Mouse (Mus musculus) midbrain, embryonic 14.5 days (tissue): ENCODE measurements around the gene Bmper. TPM values are rescaled to one million over a fixed set of nuclear protein-coding genes. Genes with fewer than 3 reads are reported as not detected.

Experiments
- ATAC-seq: fragments of 200-750 bp; cut with Nextera tagmentation; 2 replicates; pipeline ENCODE4 v1.8.0; 2017; ENCODE audit warnings: moderate number of reproducible peaks, moderate library complexity; ENCODE audit not compliant: low FRiP score, low TSS enrichment
- DNase-seq: peaks from one replicate; pipeline ENCODE4 v3.0.0-alpha.2; 2015
- H3K27ac ChIP-seq: fragments of 300-500 bp; sonication (generic); replicated peaks from 2 replicates; pipeline ENCODE4 v1.5.1; 2014; ENCODE audit warnings: mild to moderate bottlenecking, low read depth, low read length, moderate library complexity
- H3K27me3 ChIP-seq: fragments of 300-500 bp; sonication (generic); 2 replicates; pipeline ENCODE4 v1.6.1; 2014; ENCODE audit warnings: low read length, control low read depth, mixed read lengths; ENCODE audit not compliant: control insufficient read depth, insufficient read depth
- H3K36me3 ChIP-seq: fragments of 300-500 bp; sonication (generic); 2 replicates; pipeline ENCODE4 v1.6.1; 2014; ENCODE audit warnings: low read length, control low read depth; ENCODE audit not compliant: control insufficient read depth, insufficient read depth
- H3K4me1 ChIP-seq: fragments of 300-500 bp; sonication (generic); 2 replicates; pipeline ENCODE4 v1.6.1; 2014; ENCODE audit warnings: mild to moderate bottlenecking, antibody characterized with exemption, low read length, control low read depth; ENCODE audit not compliant: control insufficient read depth, insufficient read depth
- H3K4me2 ChIP-seq: fragments of 300-500 bp; sonication (generic); 2 replicates; pipeline ENCODE4 v1.6.1; 2014; ENCODE audit warnings: mild to moderate bottlenecking, low read length, moderate library complexity
- H3K4me3 ChIP-seq: fragments of 300-500 bp; sonication (generic); replicated peaks from 2 replicates; pipeline ENCODE4 v1.5.1; 2014; ENCODE audit warnings: low read depth, low read length
- H3K9ac ChIP-seq: fragments of 300-500 bp; sonication (generic); replicated peaks from 2 replicates; pipeline ENCODE4 v1.6.1; 2014; ENCODE audit warnings: mild to moderate bottlenecking, low read length, moderate library complexity
- H3K9me3 ChIP-seq: fragments of 300-500 bp; sonication (generic); 2 replicates; pipeline ENCODE4 v1.6.1; 2016; ENCODE audit warnings: low read length, control low read depth, mixed read lengths; ENCODE audit not compliant: control insufficient read depth
- WGBS: fragments of 180-500 bp; shearing (Covaris S2); extraction: QIAGEN DNeasy Blood & Tissue Kit; methylation state at CpG from one replicate; pipeline ENCODE4 v1.1.7; 2014; 5-methylcytosine and 5-hydroxymethylcytosine counted together
- polyA plus RNA-seq: library from polyadenylated mRNA; unstranded; fragments of >200 nt; fragmentation: Nextera tagmentation; extraction: Ambion mirVana; gene quantifications from 2 replicates; pipeline ENCODE4 v1.2.1, GENCODE M21; 2014

Bmper gene
- polyA plus RNA-seq, 1 experiment from 2014 or later, result 5.3 TPM

DNA sequence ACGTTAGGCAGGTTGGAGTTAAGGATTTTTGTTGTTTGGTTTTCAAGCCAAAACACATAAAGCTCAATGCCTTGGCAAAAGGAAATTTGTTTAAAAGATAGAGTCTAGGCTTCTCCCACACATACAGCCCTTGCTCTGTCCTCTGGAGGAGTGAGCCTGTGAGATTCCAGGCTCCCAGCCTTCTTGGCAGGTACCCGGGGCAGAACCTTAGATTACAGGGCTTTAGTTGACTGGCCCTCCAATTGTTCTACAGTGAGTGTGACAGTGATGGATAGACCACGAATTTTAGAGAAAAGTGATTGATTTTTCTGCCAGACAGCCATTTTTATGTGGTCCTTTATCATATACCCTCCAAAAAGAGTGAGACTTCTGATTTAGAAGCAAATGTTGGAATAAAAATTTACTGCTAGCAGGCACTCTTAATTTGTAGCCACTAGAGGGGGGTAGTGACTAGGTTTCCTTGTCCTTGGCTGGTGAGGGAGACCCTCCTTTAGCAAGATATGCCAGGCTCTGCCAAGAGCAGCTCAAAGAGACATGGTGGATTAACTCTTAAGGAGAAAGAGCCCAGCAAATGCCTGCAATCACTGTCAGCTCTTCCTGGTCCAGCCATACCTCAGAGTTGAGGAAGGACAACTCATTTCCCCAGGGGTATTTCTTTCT, 240.2 kb downstream of the Bmper start:
- Histone ChIP-seq H3K9ac (no peak overlapping the region), H3K4me3 (no peak overlapping the region), H3K9me3 (no peaks in the 10 kb centered on the region), H3K4me1 (0 out of 2 replicates have a peak, but pooled peaks cover 3% of the 10 kb centered on the region), H3K36me3 (no peaks in the 10 kb centered on the region), H3K4me2 (no peak overlapping the region), H3K27me3 (no peaks in the 10 kb centered on the region), H3K27ac (no peak overlapping the region)
- peak; percentile 76 for ATAC-seq
- 52% methylated on average over 3 of the region's 3 CpGs for WGBS
- peak; percentile 93 for DNase-seq

DNA sequence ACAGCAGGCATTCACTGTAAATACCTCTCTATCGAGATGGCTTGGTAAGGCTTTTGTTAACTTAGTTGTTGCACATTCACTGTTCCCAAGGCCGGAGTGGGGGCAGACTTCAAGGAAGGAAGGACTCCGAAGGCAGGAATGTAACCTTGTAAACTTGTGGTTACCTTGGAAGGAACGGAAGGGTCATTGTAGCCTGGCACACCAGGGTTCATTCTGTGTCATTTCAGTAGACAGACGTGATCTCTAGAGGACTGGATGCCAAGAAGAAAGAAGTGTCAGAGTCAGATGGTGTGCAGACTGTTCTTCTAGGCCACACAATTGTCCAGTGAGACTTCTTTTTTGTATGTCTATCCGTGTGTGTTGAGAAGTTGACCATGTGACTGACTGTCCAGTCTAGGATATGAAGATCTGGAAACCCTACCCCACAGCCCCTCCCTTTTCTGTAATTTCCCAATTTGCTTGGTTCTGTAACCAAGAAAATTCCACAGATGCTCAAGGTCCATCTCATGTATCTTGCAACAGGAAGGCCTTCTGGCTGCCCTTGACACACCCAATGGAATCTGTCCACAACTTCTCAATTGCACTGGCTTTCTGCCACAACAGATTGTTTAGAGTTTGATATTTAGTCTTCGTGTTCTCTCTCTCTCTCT, 242.2 kb downstream of the Bmper start:
- Histone ChIP-seq H3K4me3 (no peak overlapping the region), H3K9me3 (no peaks in the 10 kb centered on the region), H3K27me3 (no peaks in the 10 kb centered on the region), H3K4me2 (no peak overlapping the region), H3K4me1 (0 out of 2 replicates have a peak, but pooled peaks cover 3% of the 10 kb centered on the region), H3K27ac (no peak overlapping the region), H3K9ac (no peak overlapping the region), H3K36me3 (no peaks in the 10 kb centered on the region)
- 89% methylated on average over 7 of the region's 7 CpGs for WGBS
- ATAC-seq (no peak), DNase-seq (no peak)

DNA sequence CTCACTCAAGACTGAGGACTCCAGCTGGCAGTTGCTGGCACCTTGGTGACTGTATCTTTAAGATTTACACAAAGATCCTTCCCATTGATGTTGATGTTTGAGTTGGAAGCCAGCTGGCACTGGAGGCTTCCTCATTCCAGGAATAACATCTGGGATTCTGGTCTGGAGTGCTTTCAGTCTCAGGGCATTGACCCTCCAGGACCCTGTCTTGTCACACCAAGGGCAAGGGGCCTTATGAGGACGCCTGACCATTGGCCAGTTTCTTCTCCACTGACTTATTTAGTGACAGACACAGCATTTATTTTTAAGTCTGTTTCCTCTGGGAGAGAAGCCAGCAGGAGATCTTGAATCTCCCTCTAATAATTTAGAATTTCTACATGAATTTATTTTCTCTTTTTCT, 247.0 kb downstream of the Bmper start:
- H3K9ac ChIP-seq, result no peak overlapping the region
- H3K9me3 ChIP-seq, result no peaks in the 10 kb centered on the region
- no peaks in the 10 kb centered on the region for H3K36me3 ChIP-seq
- 63% methylated on average over 1 of the region's 1 CpGs for WGBS
- H3K4me2 ChIP-seq, result no peak overlapping the region
- no peaks in the 10 kb centered on the region for H3K27me3 ChIP-seq
- H3K4me1 ChIP-seq, result no peaks in the 10 kb centered on the region
- no peak overlapping the region for H3K4me3 ChIP-seq
- no peak for DNase-seq
- H3K27ac ChIP-seq, result no peak overlapping the region
- no peak for ATAC-seq

DNA sequence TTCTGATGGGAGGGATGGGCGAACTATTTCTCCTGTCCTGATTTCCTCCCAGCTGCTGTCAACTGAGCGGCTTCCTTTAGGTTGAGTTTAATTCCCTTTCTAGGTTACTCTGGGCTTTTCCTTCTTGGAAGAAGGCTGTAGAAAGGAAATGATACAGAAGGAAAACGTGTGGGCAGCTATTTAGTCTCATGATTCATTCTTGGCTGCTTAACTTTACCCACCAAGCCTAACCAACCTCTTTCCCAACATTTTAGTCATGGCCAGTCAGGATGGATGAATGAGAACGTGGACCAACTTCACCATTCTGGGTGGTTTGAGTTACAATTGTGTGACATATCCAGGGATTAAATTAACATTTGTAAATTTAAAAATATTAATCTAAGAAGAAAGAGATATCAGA, 263.0 kb downstream of the Bmper start:
- H3K36me3 ChIP-seq, result no peaks in the 10 kb centered on the region
- WGBS, result 80% methylated on average over 4 of the region's 4 CpGs
- peaks cover 4% of the 10 kb centered on the region; the same call in 1 of the 2 replicates for H3K4me1 ChIP-seq
- H3K4me3 ChIP-seq, result no peak overlapping the region
- no peak for DNase-seq
- H3K9ac ChIP-seq, result no peak overlapping the region
- no peak overlapping the region for H3K4me2 ChIP-seq
- no peaks in the 10 kb centered on the region for H3K9me3 ChIP-seq
- H3K27me3 ChIP-seq, result no peaks in the 10 kb centered on the region
- no peak overlapping the region for H3K27ac ChIP-seq
- ATAC-seq, result no peak

DNA sequence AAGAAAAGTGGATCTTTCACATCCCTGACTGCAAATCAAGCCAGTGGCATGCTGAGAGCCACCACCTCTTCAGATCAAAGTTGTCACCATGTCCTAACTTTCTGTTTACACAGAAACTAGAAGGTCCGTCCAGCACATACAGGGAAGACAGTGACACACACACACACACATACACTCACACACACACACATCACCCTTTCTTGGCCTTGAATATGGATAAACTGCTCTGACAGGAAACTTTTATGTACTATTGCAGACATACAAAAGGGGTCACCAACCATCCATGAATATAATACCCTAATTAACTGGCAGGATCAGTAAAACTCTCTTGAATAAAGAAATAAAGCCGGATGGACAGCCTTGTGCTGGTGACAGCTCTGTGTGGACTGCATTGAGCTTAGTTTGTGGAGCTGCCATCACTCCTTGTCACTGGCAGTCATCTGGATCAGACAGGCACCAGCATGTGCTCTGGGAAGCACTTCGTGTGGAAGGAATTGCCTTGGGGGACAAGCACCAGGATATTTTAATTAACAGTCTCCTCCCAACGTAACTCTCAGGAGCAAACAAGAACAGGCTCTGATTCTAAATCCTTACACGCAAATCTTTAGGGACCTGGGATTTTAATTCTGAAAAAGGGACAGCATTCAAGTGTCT, 264.0 kb downstream of the Bmper start:
- no peak overlapping the region for H3K27ac ChIP-seq
- ATAC-seq, result peak; percentile 57; the same call in 1 of the 2 replicates

DNA sequence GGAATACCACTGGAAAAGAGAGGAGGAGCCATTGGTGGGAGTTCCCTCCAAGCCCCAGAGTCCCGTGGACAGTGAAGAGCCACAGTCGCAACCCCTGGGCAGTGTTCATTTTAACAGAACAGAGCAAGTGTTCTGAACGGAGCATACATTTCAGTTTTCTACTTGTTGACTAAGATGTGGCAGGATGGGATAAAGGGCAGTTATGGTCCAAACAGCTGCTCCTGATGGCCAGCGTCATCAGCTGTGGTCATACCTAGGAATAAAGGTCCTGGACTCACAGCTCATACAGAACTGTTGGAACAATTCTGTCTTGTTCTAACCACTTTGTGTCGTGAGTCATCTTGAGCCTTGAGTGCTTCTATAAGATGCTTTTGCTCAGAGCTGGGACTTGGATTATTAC, 265.4 kb downstream of the Bmper start:
- Histone ChIP-seq H3K27ac (no peak overlapping the region), H3K4me3 (no peak overlapping the region), H3K36me3 (no peaks in the 10 kb centered on the region), H3K9ac (no peak overlapping the region), H3K27me3 (no peaks in the 10 kb centered on the region), H3K9me3 (no peaks in the 10 kb centered on the region), H3K4me2 (no peak overlapping the region), H3K4me1 (peaks cover 4% of the 10 kb centered on the region; the same call in 1 of the 2 replicates)
- DNase-seq (no peak), ATAC-seq (no peak)
- 92% methylated on average over 5 of the region's 5 CpGs for WGBS

More for the DNA sequence above, 264.0 kb downstream of the Bmper start:
- H3K4me2 ChIP-seq, result no peak overlapping the region
- no peak overlapping the region for H3K4me3 ChIP-seq
- H3K9ac ChIP-seq, result no peak overlapping the region
- peak; percentile 67 for DNase-seq
- no peaks in the 10 kb centered on the region for H3K36me3 ChIP-seq
- WGBS, result 9% methylated on average over 5 of the region's 5 CpGs
- H3K4me1 ChIP-seq, result peaks cover 4% of the 10 kb centered on the region; the same call in 1 of the 2 replicates
- no peaks in the 10 kb centered on the region for H3K9me3 ChIP-seq
- H3K27me3 ChIP-seq, result no peaks in the 10 kb centered on the region

DNA sequence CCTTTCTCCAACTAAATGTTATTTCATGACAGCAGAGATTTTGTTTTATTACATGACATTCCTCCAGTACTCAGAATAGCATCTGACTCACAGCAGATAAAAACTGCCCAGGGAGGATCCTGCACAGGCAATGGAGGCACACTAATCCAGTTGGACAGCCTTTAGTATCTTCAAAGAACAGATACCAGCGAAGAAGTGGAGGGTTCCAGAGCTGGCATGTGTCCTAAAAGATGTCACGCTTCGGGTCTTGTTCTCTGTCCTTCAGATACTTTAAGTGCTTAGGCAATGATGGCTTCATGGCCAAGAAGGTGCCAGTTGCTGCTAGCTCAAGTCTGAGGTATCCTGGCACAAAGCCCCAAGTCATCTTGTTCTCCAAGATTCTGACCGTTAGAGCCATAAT, 272.5 kb downstream of the Bmper start:
- 87% methylated on average over 4 of the region's 4 CpGs for WGBS
- ATAC-seq, result no peak
- H3K27ac ChIP-seq, result no peak overlapping the region
- H3K4me2 ChIP-seq, result no peak overlapping the region
- H3K9me3 ChIP-seq, result no peaks in the 10 kb centered on the region
- DNase-seq, result no peak
- peaks cover 9% of the 10 kb centered on the region; the same call in 1 of the 2 replicates for H3K4me1 ChIP-seq
- no peaks in the 10 kb centered on the region for H3K27me3 ChIP-seq
- H3K9ac ChIP-seq, result no peak overlapping the region
- H3K4me3 ChIP-seq, result no peak overlapping the region
- H3K36me3 ChIP-seq, result no peaks in the 10 kb centered on the region

DNA sequence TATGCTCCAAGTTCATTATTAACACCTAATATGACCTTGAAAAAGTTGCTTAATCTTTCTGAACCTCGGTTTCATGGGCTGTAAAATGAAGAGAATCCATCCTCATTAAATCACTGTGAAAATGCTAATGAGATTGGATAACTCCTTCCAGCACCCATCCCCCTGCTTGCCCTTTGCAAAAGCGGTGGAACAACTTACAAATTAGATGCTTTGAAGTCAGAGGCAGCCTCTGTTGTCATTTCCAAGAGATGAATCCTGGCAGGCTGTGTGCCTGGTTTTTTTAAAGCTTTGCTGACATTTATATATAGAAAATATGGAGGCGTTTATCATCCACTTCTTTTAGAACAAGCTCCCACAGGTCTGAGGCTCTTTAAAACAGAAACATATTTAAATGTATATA, 274.8 kb downstream of the Bmper start:
- Histone ChIP-seq H3K4me3 (no peak overlapping the region), H3K27me3 (no peaks in the 10 kb centered on the region), H3K9me3 (0 out of 2 replicates have a peak, but pooled peaks cover 3% of the 10 kb centered on the region), H3K36me3 (no peaks in the 10 kb centered on the region), H3K9ac (no peak overlapping the region), H3K27ac (0 out of 2 replicates have a peak overlapping the region, but pooled peaks have one; percentile 2), H3K4me2 (no peak overlapping the region), H3K4me1 (peaks cover 9% of the 10 kb centered on the region; the same call in 1 of the 2 replicates)
- DNase-seq (peak; percentile 74), ATAC-seq (peak; percentile 48; the same call in 1 of the 2 replicates)
- WGBS, result 16% methylated on average over 3 of the region's 3 CpGs
